24 mouse cellular contexts compared by ENCODE assay signal in genomic region chr12:32343487-32343886, GRCm38 (mm10). TPM values are rescaled to one million over a fixed set of nuclear protein-coding genes. Genes with fewer than 3 reads are reported as not detected.
DNase-seq lines count a peak whose midpoint lies in the region; ATAC-seq and TF ChIP-seq lines count a peak whose summit lies in the region.
"Had no signal": no experiment of that assay in that cellular context is flagged by ENCODE, and none has a peak within 500 bp of the region (broad histone marks: within the 10 kb centered on the region; RNA-seq: fewer than 3 reads in every experiment).

No protein-coding gene starts in this region.

- no peak overlapping the region for H3K4me2 ChIP-seq in hindbrain, embryonic 14.5 days (replicated peaks)
- H3K4me2 ChIP-seq in hindbrain, embryonic 12.5 days (replicated peaks) = no peak overlapping the region
- H3K4me2 ChIP-seq in CH12.LX (ENCODE audit: insufficient read depth, low read depth, poor library complexity, severe bottlenecking) = no peak overlapping the region
- H3K4me2 ChIP-seq: embryonic facial prominence, embryonic 12.5 days; forebrain, embryonic 13.5 days; heart, embryonic 12.5 days had no signal

- intact Hi-C loops in left cerebral cortex, postnatal 14 days (cut with DNase I) = no loop called here

- no peak for TF ChIP-seq POLR2A in CH12.LX (IDR thresholded peaks at IDR 0.05; ENCODE audit: low read depth, low read length)
- TF ChIP-seq POLR2A in embryonic fibroblast, embryonic 13.5 days (IDR thresholded peaks at IDR 0.05; ENCODE audit: low read depth, low read length) = no peak

- no peaks in the 10 kb centered on the region for H3K27me3 ChIP-seq in hindbrain, embryonic 14.5 days (ENCODE audit: control insufficient read depth, insufficient read depth, low read length)
- no peaks in the 10 kb centered on the region for H3K27me3 ChIP-seq in hindbrain, embryonic 12.5 days
- no peaks in the 10 kb centered on the region for H3K27me3 ChIP-seq in CH12.LX (replicated peaks)
- H3K27me3 ChIP-seq: embryonic facial prominence, embryonic 12.5 days; forebrain, embryonic 13.5 days; heart, embryonic 12.5 days; Patski had no signal

- peak; percentile 2 for DNase-seq in hindbrain, embryonic 14.5 days (ENCODE audit: low spot score)
- peak; percentile 38 for DNase-seq in CH12.LX (ENCODE audit: extremely low read depth)
- no peak for DNase-seq in left cerebral cortex, postnatal 14 days (ENCODE audit: low spot score in 2 of 2)
- DNase-seq in natural killer cell, adult 2 months (ENCODE audit: low spot score in 2 of 2) = no peak
- DNase-seq: adrenal gland, postnatal 25 days; B cell, adult 2 months; cerebellum, adult 2 months; cerebellum, postnatal 14 days; embryo, embryonic 11 days; forebrain, postnatal 0 days; gastrocnemius, adult 2 months; gastrocnemius, postnatal 25 days; kidney, adult 9 months had no signal

- no peak for TF ChIP-seq RAD21 in CH12.LX (IDR thresholded peaks at IDR 0.05; ENCODE audit: low read depth, low read length)

- no peaks in the 10 kb centered on the region for H3K9me3 ChIP-seq in hindbrain, embryonic 14.5 days (ENCODE audit: control insufficient read depth, low read length)
- no peaks in the 10 kb centered on the region for H3K9me3 ChIP-seq in hindbrain, embryonic 12.5 days (replicated peaks)
- H3K9me3 ChIP-seq in CH12.LX (replicated peaks; ENCODE audit: low read length) = no peaks in the 10 kb centered on the region
- H3K9me3 ChIP-seq: embryonic facial prominence, embryonic 12.5 days; forebrain, embryonic 13.5 days; heart, embryonic 12.5 days; hindbrain, embryonic 10.5 days had no signal

- no peak overlapping the region for H3K4me3 ChIP-seq in hindbrain, embryonic 14.5 days (replicated peaks; ENCODE audit: low read length)
- H3K4me3 ChIP-seq in hindbrain, embryonic 12.5 days = no peak overlapping the region
- H3K4me3 ChIP-seq in CH12.LX (replicated peaks in 1 of 3; ENCODE audit: low read depth in 2 of 3, low read length in 2 of 3, poor library complexity in 1 of 3) = no peak overlapping the region
- H3K4me3 ChIP-seq in embryonic fibroblast, embryonic 13.5 days (ENCODE audit: insufficient read depth, low read length) = no peak overlapping the region
- H3K4me3 ChIP-seq: embryonic facial prominence, embryonic 12.5 days; forebrain, embryonic 13.5 days; gastrocnemius, adult 2 months; heart, embryonic 12.5 days; hindbrain, embryonic 10.5 days had no signal

- ATAC-seq in hindbrain, embryonic 14.5 days (ENCODE audit: low FRiP score) = no peak
- no peak for ATAC-seq in hindbrain, embryonic 12.5 days (ENCODE audit: low FRiP score)
- no peak for ATAC-seq in megakaryocyte-erythroid progenitor cell, adult 5-6 weeks (replicated peaks; ENCODE audit: low FRiP score, low TSS enrichment, poor library complexity, severe bottlenecking)
- ATAC-seq: activated CD4-positive, CD25-positive, alpha-beta regulatory T cell, adult 4 months; CD4-positive, CD25-positive, alpha-beta regulatory T cell, adult 4 months; forebrain, embryonic 13.5 days; forebrain, postnatal 0 days; hindbrain, postnatal 0 days; Patski had no signal

- H3K79me2 ChIP-seq in CH12.LX (replicated peaks; ENCODE audit: control insufficient read depth, extremely low read depth, insufficient read depth, poor library complexity, severe bottlenecking) = no peaks in the 10 kb centered on the region

- no peaks in the 10 kb centered on the region for H3K4me1 ChIP-seq in hindbrain, embryonic 14.5 days (replicated peaks; ENCODE audit: control insufficient read depth, insufficient read depth, low read length)
- no peaks in the 10 kb centered on the region for H3K4me1 ChIP-seq in hindbrain, embryonic 12.5 days
- H3K4me1 ChIP-seq in CH12.LX (ENCODE audit: control insufficient read depth in 1 of 2, insufficient read depth in 2 of 2) = peaks cover 9 to 30% of the 10 kb centered on the region in 2 experiments
- H3K4me1 ChIP-seq in embryonic fibroblast, embryonic 13.5 days (ENCODE audit: control insufficient read depth, insufficient read depth, low read length) = no peaks in the 10 kb centered on the region
- H3K4me1 ChIP-seq: embryonic facial prominence, embryonic 12.5 days; forebrain, embryonic 13.5 days; heart, embryonic 12.5 days; hindbrain, embryonic 10.5 days had no signal

- H3K36me3 ChIP-seq in hindbrain, embryonic 14.5 days (replicated peaks; ENCODE audit: control insufficient read depth, insufficient read depth) = no peaks in the 10 kb centered on the region
- no peaks in the 10 kb centered on the region for H3K36me3 ChIP-seq in hindbrain, embryonic 12.5 days
- no peaks in the 10 kb centered on the region for H3K36me3 ChIP-seq in CH12.LX (replicated peaks in 1 of 2; ENCODE audit: control insufficient read depth in 1 of 2, insufficient read depth in 1 of 2, low read length in 1 of 2)
- H3K36me3 ChIP-seq: embryonic facial prominence, embryonic 12.5 days; heart, embryonic 12.5 days; hindbrain, embryonic 10.5 days had no signal

- in situ Hi-C loops in CH12.LX (cut with MboI; ENCODE audit: low pct_ligation_motif_present, low pct_unique_long_range_greater_than_20kb, low sequenced_read_pairs) = no loop called here

- H3K27ac ChIP-seq in hindbrain, embryonic 14.5 days = no peak overlapping the region
- no peak overlapping the region for H3K27ac ChIP-seq in hindbrain, embryonic 12.5 days
- no peak overlapping the region for H3K27ac ChIP-seq in CH12.LX (ENCODE audit: insufficient read depth, low read depth)
- H3K27ac ChIP-seq in embryonic fibroblast, embryonic 13.5 days (ENCODE audit: insufficient read depth, low read length) = peak overlapping the region; percentile 61; the same call in 1 of the 2 replicates
- H3K27ac ChIP-seq: embryonic facial prominence, embryonic 12.5 days; forebrain, embryonic 13.5 days; gastrocnemius, adult 2 months; hindbrain, embryonic 10.5 days; hindbrain, postnatal 0 days had no signal

- no peak for TF ChIP-seq CTCF in CH12.LX (conservative IDR thresholded peaks at IDR 0.05 in 1 of 2, IDR thresholded peaks at IDR 0.05 in 1 of 2; ENCODE audit: low read depth in 2 of 2, low read length in 2 of 2)
- TF ChIP-seq CTCF in embryonic fibroblast, embryonic 13.5 days (IDR thresholded peaks at IDR 0.05; ENCODE audit: borderline replicate concordance, insufficient read depth, low read length) = no peak

- dilution Hi-C loops in CH12.LX (cut with MboI; ENCODE audit: extremely low pct_ligation_motif_present, extremely low pct_unique_long_range_greater_than_20kb, low sequenced_read_pairs) = no loop called here

- no peak overlapping the region for H3K9ac ChIP-seq in hindbrain, embryonic 14.5 days
- no peak overlapping the region for H3K9ac ChIP-seq in hindbrain, embryonic 12.5 days
- H3K9ac ChIP-seq in CH12.LX (ENCODE audit: insufficient read depth, low read depth) = no peak overlapping the region; the same call in 1 of the 2 replicates
- H3K9ac ChIP-seq: embryonic facial prominence, embryonic 12.5 days; forebrain, embryonic 13.5 days; forebrain, postnatal 0 days; heart, embryonic 12.5 days had no signal

- TF ChIP-seq EP300 in CH12.LX (IDR thresholded peaks at IDR 0.05; ENCODE audit: low read length) = peak; percentile 77

- 74% methylated on average over 1 of the region's 1 CpGs for WGBS in hindbrain, embryonic 14.5 days
- 76% methylated on average over 1 of the region's 1 CpGs for WGBS in hindbrain, embryonic 12.5 days

TF ChIP-seq in CH12.LX, 34 proteins besides CTCF, POLR2A, EP300 and RAD21 (continues in another document):
- TF ChIP-seq POLR2AphosphoS2 (IDR thresholded peaks at IDR 0.05; ENCODE audit: low read depth, low read length) (no peak), MAZ (IDR thresholded peaks at IDR 0.05; ENCODE audit: low read depth, low read length) (no peak), KAT2A (IDR thresholded peaks at IDR 0.05; ENCODE audit: insufficient replicate concordance, low read length) (no peak), BHLHE40 (IDR thresholded peaks at IDR 0.05; ENCODE audit: low read depth, low read length) (no peak), UBTF (IDR thresholded peaks at IDR 0.05; ENCODE audit: low read depth, low read length) (no peak), USF2 (conservative IDR thresholded peaks at IDR 0.05; ENCODE audit: low read depth, low read length) (no peak), HCFC1 (IDR thresholded peaks at IDR 0.05; ENCODE audit: low read depth, low read length) (no peak), MAX (IDR thresholded peaks at IDR 0.05; ENCODE audit: low read length) (no peak), ZMIZ1 (IDR thresholded peaks at IDR 0.05; ENCODE audit: low read depth, low read length) (no peak), JUND (conservative IDR thresholded peaks at IDR 0.05; ENCODE audit: low read depth, low read length) (peak; percentile 75), USF1 (IDR thresholded peaks at IDR 0.05; ENCODE audit: low read depth, low read length) (no peak), RCOR1 (conservative IDR thresholded peaks at IDR 0.05; ENCODE audit: low read depth, low read length) (no peak), ZC3H11A (IDR thresholded peaks at IDR 0.05; ENCODE audit: low read depth, low read length) (no peak), ETS1 (conservative IDR thresholded peaks at IDR 0.05; ENCODE audit: low read depth, low read length) (peak; percentile 59), MEF2A (IDR thresholded peaks at IDR 0.05; ENCODE audit: borderline replicate concordance, low read depth, low read length) (peak; percentile 94), ZKSCAN1 (IDR thresholded peaks at IDR 0.05; ENCODE audit: borderline replicate concordance, low read depth, low read length) (no peak), MXI1 (IDR thresholded peaks at IDR 0.05; ENCODE audit: low read depth, low read length) (no peak), ZNF384 (IDR thresholded peaks at IDR 0.05; ENCODE audit: low read depth, low read length) (no peak), JUN (IDR thresholded peaks at IDR 0.05; ENCODE audit: insufficient read depth, low read depth, low read length) (peak; percentile 89), TBP (conservative IDR thresholded peaks at IDR 0.05; ENCODE audit: low read depth, low read length) (no peak), NRF1 (IDR thresholded peaks at IDR 0.05; ENCODE audit: low read depth, low read length) (no peak), IRF4 (IDR thresholded peaks at IDR 0.05; ENCODE audit: low read depth, low read length) (peak; percentile 71), CHD1 (IDR thresholded peaks at IDR 0.05; ENCODE audit: low read depth, low read length) (no peak)

RNA-seq across cellular contexts. Expression of gene Ccdc71l, which starts 35.0 kb away (rescaled TPM):
- polyA plus RNA-seq in hindbrain, embryonic 14.5 days (2014; fragmentation: Nextera tagmentation; extraction: Ambion mirVana) = 7.0 and 8.6 TPM in 2 replicates
- polyA plus RNA-seq in hindbrain, embryonic 12.5 days (2016; fragmentation: Nextera tagmentation; extraction: Ambion mirVana) = 8.0 and 8.2 TPM in 2 replicates
- total RNA-seq in CH12.LX (2012; rRNA removed) (10.9 and 11.2 TPM in 2 replicates), CH12.LX (2014; rRNA removed) (22.6 and 23.7 TPM in 2 replicates)
- polyA plus RNA-seq in CH12.LX (2012; ENCODE audit: insufficient read length, low read depth) = 11.9 and 12.2 TPM in 2 replicates
- polyA plus RNA-seq in embryonic fibroblast, embryonic 13.5 days (2011; ENCODE audit: insufficient read length, low read depth, missing spikeins) = 8.6 and 8.9 TPM in 2 replicates
- total RNA-seq in megakaryocyte-erythroid progenitor cell, adult 5-6 weeks (2014; fragmentation: Nextera tagmentation) = 10.4 and 15.1 TPM in 2 replicates
- total RNA-seq in megakaryocyte-erythroid progenitor cell, adult 5-6 weeks (2017) = 17.1 and 23.9 TPM in 2 replicates
- total RNA-seq in left cerebral cortex, postnatal 14 days (2021) = 10 to 100 TPM; 11.1 to 13.8 TPM

Comparison
In these comparisons a context has a peak if more than half of its experiments do, and no peak if none do; other contexts are left out.
1. DNase-seq: peak in hindbrain, embryonic 14.5 days (single experiment) and CH12.LX (single experiment); none in left cerebral cortex, postnatal 14 days (0 of 2) and natural killer cell, adult 2 months (0 of 2).